7 mouse cellular contexts compared by ENCODE assay signal in the genomic region with DNA sequence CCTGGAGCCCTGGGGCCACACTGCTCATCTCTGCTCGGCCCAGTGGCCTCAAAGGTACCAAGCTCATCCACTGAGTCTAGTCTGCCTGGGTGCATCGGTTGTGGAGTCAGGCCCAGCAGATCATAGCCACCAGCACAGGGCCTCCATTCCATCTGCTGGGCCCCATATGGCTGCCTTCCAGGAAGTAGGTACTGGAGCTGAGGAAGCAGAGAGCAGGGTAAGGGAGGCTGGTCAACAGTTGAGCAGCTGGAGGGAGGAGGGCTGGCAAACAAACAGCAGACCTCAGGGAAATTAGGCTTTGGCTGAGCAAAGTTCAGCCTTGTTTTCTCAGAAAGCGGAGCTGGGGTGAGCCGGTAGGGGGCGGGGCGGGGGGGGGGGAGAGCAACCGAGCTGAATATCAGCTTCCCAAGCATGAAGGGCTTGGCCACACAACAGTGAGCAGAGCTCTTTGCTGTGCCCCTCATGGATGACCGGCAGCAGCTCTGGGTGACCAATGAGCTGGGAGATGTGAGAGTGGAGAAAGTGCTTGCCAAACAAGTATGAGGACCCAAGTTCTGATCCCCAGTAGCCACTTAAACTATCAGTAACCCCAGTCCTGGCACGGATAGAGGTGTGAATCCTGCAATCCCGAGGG.
DNase-seq lines count a peak whose midpoint lies in the region; ATAC-seq and TF ChIP-seq lines count a peak whose summit lies in the region.

No protein-coding gene starts in this region.

- H3K79me2 ChIP-seq in CH12.LX (replicated peaks; ENCODE audit: control insufficient read depth, extremely low read depth, insufficient read depth, poor library complexity, severe bottlenecking) = no peaks in the 10 kb centered on the region

- DNase-seq in CH12.LX (ENCODE audit: extremely low read depth) = no peak
- peak; percentile 42 for DNase-seq in ZHBTc4 (ENCODE audit: low read depth, low spot score)
- DNase-seq in gastrocnemius, adult 18-20 months (ENCODE audit: low spot score) = peak; percentile 55
- DNase-seq in intestine, embryonic 14.5 days (ENCODE audit: low spot score) = peak; percentile 74
- no peak for DNase-seq in liver, embryonic 14.5 days (ENCODE audit: low read depth in 3 of 3, low spot score in 3 of 3)
- DNase-seq in spleen, postnatal 14 days (ENCODE audit: low spot score in 2 of 2) = no peak

- H3K27ac ChIP-seq in CH12.LX (ENCODE audit: insufficient read depth, low read depth) = peak overlapping the region; percentile 47; the same call in 1 of the 2 replicates
- H3K27ac ChIP-seq in intestine, embryonic 14.5 days (ENCODE audit: low read depth) = peak overlapping the region; percentile 100
- peak overlapping the region; percentile 9; the same call in 1 of the 2 replicates for H3K27ac ChIP-seq in liver, embryonic 14.5 days
- peak overlapping the region; percentile 90 for H3K27ac ChIP-seq in neural tube, embryonic 15.5 days (replicated peaks)

- WGBS in intestine, embryonic 14.5 days = 40% methylated on average over 10 of the region's 10 CpGs
- 30% methylated on average over 10 of the region's 10 CpGs for WGBS in liver, embryonic 14.5 days (ENCODE audit: insufficient replicate concordance)
- 56% methylated on average over 10 of the region's 10 CpGs for WGBS in neural tube, embryonic 15.5 days

- H3K4me1 ChIP-seq in CH12.LX (ENCODE audit: control insufficient read depth in 1 of 2, insufficient read depth in 2 of 2) = peaks cover 31 to 93% of the 10 kb centered on the region in 2 experiments
- peaks cover 47% of the 10 kb centered on the region for H3K4me1 ChIP-seq in intestine, embryonic 14.5 days (replicated peaks; ENCODE audit: control insufficient read depth, insufficient read depth, low read length)
- peaks cover 20 to 46% of the 10 kb centered on the region in 2 experiments for H3K4me1 ChIP-seq in liver, embryonic 14.5 days (replicated peaks; ENCODE audit: control insufficient read depth in 2 of 2, insufficient read depth in 2 of 2, low read length in 1 of 2)
- peaks cover 41% of the 10 kb centered on the region for H3K4me1 ChIP-seq in neural tube, embryonic 15.5 days

- no peak overlapping the region for H3K9ac ChIP-seq in CH12.LX (ENCODE audit: insufficient read depth, low read depth)
- H3K9ac ChIP-seq in intestine, embryonic 14.5 days (ENCODE audit: low read length) = no peak overlapping the region
- H3K9ac ChIP-seq in liver, embryonic 14.5 days (replicated peaks) = no peak overlapping the region
- no peak overlapping the region for H3K9ac ChIP-seq in neural tube, embryonic 15.5 days (replicated peaks)

- TF ChIP-seq RAD21 in CH12.LX (IDR thresholded peaks at IDR 0.05; ENCODE audit: low read depth, low read length) = no peak

- ATAC-seq in intestine, embryonic 14.5 days (replicated peaks; ENCODE audit: low FRiP score, low TSS enrichment, low read depth) = peak; percentile 34; the same call in 1 of the 2 replicates
- peak; percentile 42; the same call in 1 of the 2 replicates for ATAC-seq in liver, embryonic 14.5 days (ENCODE audit: insufficient read depth)
- no peak for ATAC-seq in neural tube, embryonic 15.5 days (ENCODE audit: low FRiP score)

- no peaks in the 10 kb centered on the region for H3K27me3 ChIP-seq in CH12.LX (replicated peaks)
- H3K27me3 ChIP-seq in intestine, embryonic 14.5 days (replicated peaks; ENCODE audit: control insufficient read depth, insufficient read depth, low read length) = no peaks in the 10 kb centered on the region
- no peaks in the 10 kb centered on the region for H3K27me3 ChIP-seq in liver, embryonic 14.5 days (ENCODE audit: control insufficient read depth, insufficient read depth, low read length)
- no peaks in the 10 kb centered on the region for H3K27me3 ChIP-seq in neural tube, embryonic 15.5 days (replicated peaks)

- TF ChIP-seq POLR2A in CH12.LX (IDR thresholded peaks at IDR 0.05; ENCODE audit: low read depth, low read length) = no peak

- peaks cover 0 to 3% of the 10 kb centered on the region in 2 experiments for H3K36me3 ChIP-seq in CH12.LX (replicated peaks in 1 of 2; ENCODE audit: control insufficient read depth in 1 of 2, insufficient read depth in 1 of 2, low read length in 1 of 2)
- no peaks in the 10 kb centered on the region for H3K36me3 ChIP-seq in intestine, embryonic 14.5 days (ENCODE audit: control insufficient read depth, insufficient read depth, low read length)
- no peaks in the 10 kb centered on the region for H3K36me3 ChIP-seq in liver, embryonic 14.5 days (replicated peaks; ENCODE audit: control insufficient read depth, insufficient read depth, low read depth)
- no peaks in the 10 kb centered on the region for H3K36me3 ChIP-seq in neural tube, embryonic 15.5 days

- H3K4me3 ChIP-seq in CH12.LX (replicated peaks in 1 of 3; ENCODE audit: low read depth in 2 of 3, low read length in 2 of 3, poor library complexity in 1 of 3) = peak overlapping the region in 1 of 3 experiments; percentile 25
- H3K4me3 ChIP-seq in intestine, embryonic 14.5 days (ENCODE audit: low read depth, low read length) = no peak overlapping the region
- H3K4me3 ChIP-seq in liver, embryonic 14.5 days (ENCODE audit: insufficient read depth in 1 of 2, low read depth in 2 of 2, low read length in 2 of 2) = no peak overlapping the region
- no peak overlapping the region for H3K4me3 ChIP-seq in neural tube, embryonic 15.5 days (replicated peaks)

- no peak for TF ChIP-seq EP300 in CH12.LX (IDR thresholded peaks at IDR 0.05; ENCODE audit: low read length)
- TF ChIP-seq EP300 in liver, embryonic 14.5 days (IDR thresholded peaks at IDR 0.05; ENCODE audit: low read depth) = no peak

- dilution Hi-C loops in CH12.LX (cut with MboI; ENCODE audit: extremely low pct_ligation_motif_present, extremely low pct_unique_long_range_greater_than_20kb, low sequenced_read_pairs) = no loop called here

- H3K4me2 ChIP-seq in CH12.LX (ENCODE audit: insufficient read depth, low read depth, poor library complexity, severe bottlenecking) = no peak overlapping the region
- no peak overlapping the region for H3K4me2 ChIP-seq in intestine, embryonic 14.5 days (ENCODE audit: low read length)
- no peak overlapping the region for H3K4me2 ChIP-seq in liver, embryonic 14.5 days (ENCODE audit: low read depth)
- H3K4me2 ChIP-seq in neural tube, embryonic 15.5 days = no peak overlapping the region

- H3K9me3 ChIP-seq in CH12.LX (replicated peaks; ENCODE audit: low read length) = no peaks in the 10 kb centered on the region
- H3K9me3 ChIP-seq in intestine, embryonic 14.5 days (ENCODE audit: control insufficient read depth, low read length) = no peaks in the 10 kb centered on the region
- H3K9me3 ChIP-seq in liver, embryonic 14.5 days (ENCODE audit: control insufficient read depth, low read length) = no peaks in the 10 kb centered on the region
- H3K9me3 ChIP-seq in neural tube, embryonic 15.5 days (replicated peaks) = no peaks in the 10 kb centered on the region

- in situ Hi-C loops in CH12.LX (cut with MboI; ENCODE audit: low pct_ligation_motif_present, low pct_unique_long_range_greater_than_20kb, low sequenced_read_pairs) = no loop called here

- no peak for TF ChIP-seq CTCF in CH12.LX (conservative IDR thresholded peaks at IDR 0.05 in 1 of 2, IDR thresholded peaks at IDR 0.05 in 1 of 2; ENCODE audit: low read depth in 2 of 2, low read length in 2 of 2)
- no peak; the same call in 1 of the 2 replicates for TF ChIP-seq CTCF in liver, embryonic 14.5 days (IDR thresholded peaks at IDR 0.05; ENCODE audit: low read depth)

TF ChIP-seq in CH12.LX, 34 proteins besides CTCF, POLR2A, EP300 and RAD21:
- TF ChIP-seq ETS1 (conservative IDR thresholded peaks at IDR 0.05; ENCODE audit: low read depth, low read length) (0 out of 2 replicates have a peak, but pooled peaks have one; percentile 14), MAZ (IDR thresholded peaks at IDR 0.05; ENCODE audit: low read depth, low read length) (no peak)

Comparison
In these comparisons a context has a peak if more than half of its experiments do, and no peak if none do; other contexts are left out.
1. DNase-seq: peak in ZHBTc4 (single experiment), gastrocnemius, adult 18-20 months (single experiment) and intestine, embryonic 14.5 days (single experiment); none in CH12.LX (single experiment), liver, embryonic 14.5 days (0 of 3) and spleen, postnatal 14 days (0 of 2).
2. H3K27ac ChIP-seq: peak in every context shown above with its lines; median percentile 100 in intestine, embryonic 14.5 days; 90 in neural tube, embryonic 15.5 days; 47 in CH12.LX; 9 in liver, embryonic 14.5 days.